Mouse (Mus musculus): ENCODE results near the gene Dgkq. TPM values are rescaled to one million over a fixed set of nuclear protein-coding genes. Genes with fewer than 3 reads are reported as not detected.

Dgkq gene
- polyA plus RNA-seq, 2 experiments, result 12.5 to 35.3 TPM

DNA sequence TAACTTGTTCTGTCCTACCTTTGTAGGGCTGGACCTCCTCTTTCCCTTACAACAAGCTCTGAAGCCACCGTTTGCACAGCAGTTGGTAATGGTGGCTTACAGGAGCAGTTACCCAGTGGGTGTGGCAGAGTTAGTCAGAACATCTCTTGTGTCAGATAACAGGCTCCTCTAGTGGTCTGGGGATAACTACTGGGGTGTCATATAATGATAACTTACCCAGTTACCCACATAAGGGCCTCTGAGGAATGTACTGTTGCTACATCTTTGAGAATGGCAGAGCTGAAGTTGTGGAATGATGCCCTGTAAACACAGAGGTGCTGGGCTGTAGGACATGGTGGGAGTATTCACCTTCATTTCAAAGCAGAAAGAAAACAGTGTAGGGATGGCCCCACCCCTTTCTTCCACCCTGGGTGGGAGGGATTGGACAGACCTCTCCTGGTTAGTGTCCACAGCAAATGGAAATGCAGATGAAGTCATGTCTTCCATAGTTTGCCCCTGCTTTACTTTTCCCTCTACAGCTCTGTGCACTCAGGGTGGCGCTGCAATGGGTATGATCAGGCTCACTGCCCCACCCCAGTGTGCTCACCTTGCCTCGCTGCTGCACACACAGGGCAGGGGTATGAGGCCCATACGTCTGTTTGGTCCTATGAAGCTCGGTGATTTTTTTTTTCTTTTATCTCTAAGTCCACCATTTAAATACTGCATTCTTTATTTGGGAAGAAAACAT is 7.5 kb upstream of the Dgkq start:
- WGBS, result 10% methylated on average over 5 of the region's 5 CpGs
- H3K27me3 ChIP-seq (ENCODE audit: control insufficient read depth, insufficient read depth, low read length), result no peaks in the 10 kb centered on the region
- H3K9ac ChIP-seq (ENCODE audit: low read depth, low read length, severe bottlenecking), result peak overlapping the region; percentile 68
- peak overlapping the region; percentile 60 for H3K4me2 ChIP-seq (replicated peaks; ENCODE audit: low read depth, low read length, severe bottlenecking)
- ATAC-seq (ENCODE audit: low FRiP score, low read depth) (peak; percentile 27; the same call in 1 of the 2 replicates), DNase-seq (ENCODE audit: low spot score) (no peak)
- peak overlapping the region; percentile 87 for H3K27ac ChIP-seq (replicated peaks; ENCODE audit: low read depth, low read length)
- peaks cover 12% of the 10 kb centered on the region for H3K4me1 ChIP-seq (ENCODE audit: control insufficient read depth, insufficient read depth, low read length)
- TF ChIP-seq POLR2A (IDR thresholded peaks at IDR 0.05; ENCODE audit: borderline replicate concordance, extremely low read depth, insufficient read depth, insufficient read length), result no peak
- H3K36me3 ChIP-seq (ENCODE audit: control insufficient read depth, insufficient read depth, low read length), result no peaks in the 10 kb centered on the region
- peak overlapping the region; percentile 35 for H3K4me3 ChIP-seq (replicated peaks; ENCODE audit: low read length)
- H3K9me3 ChIP-seq (ENCODE audit: control insufficient read depth, low read length), result no peaks in the 10 kb centered on the region

GRCm38 (mm10) chr5:108675251-108675816 is 5.9 kb upstream of the Dgkq start, which contains the start of gene Slc26a1:
Gene Slc26a1, minus strand, starts transcription at chr5:108675569.
- ATAC-seq (ENCODE audit: low FRiP score, low read depth), result no peak
- 75% methylated on average over 9 of the region's 9 CpGs for WGBS
- H3K4me2 ChIP-seq (replicated peaks; ENCODE audit: low read depth, low read length, severe bottlenecking), result no peak within 1 kb of the TSS
- peaks cover 12% of the 10 kb centered on the region for H3K4me1 ChIP-seq (ENCODE audit: control insufficient read depth, insufficient read depth, low read length)
- no peaks in the 10 kb centered on the region for H3K9me3 ChIP-seq (ENCODE audit: control insufficient read depth, low read length)
- H3K27me3 ChIP-seq (ENCODE audit: control insufficient read depth, insufficient read depth, low read length), result no peaks in the 10 kb centered on the region
- DNase-seq (ENCODE audit: low spot score), result no peak
- H3K36me3 ChIP-seq (ENCODE audit: control insufficient read depth, insufficient read depth, low read length), result peaks cover 7% of the 10 kb centered on the region
- no peak within 1 kb of the TSS for H3K27ac ChIP-seq (replicated peaks; ENCODE audit: low read depth, low read length)
- no peak within 1 kb of the TSS for H3K4me3 ChIP-seq (replicated peaks; ENCODE audit: low read length)
- H3K9ac ChIP-seq (ENCODE audit: low read depth, low read length, severe bottlenecking), result no peak within 1 kb of the TSS
- TF ChIP-seq POLR2A (IDR thresholded peaks at IDR 0.05; ENCODE audit: borderline replicate concordance, extremely low read depth, insufficient read depth, insufficient read length), result no peak

DNA sequence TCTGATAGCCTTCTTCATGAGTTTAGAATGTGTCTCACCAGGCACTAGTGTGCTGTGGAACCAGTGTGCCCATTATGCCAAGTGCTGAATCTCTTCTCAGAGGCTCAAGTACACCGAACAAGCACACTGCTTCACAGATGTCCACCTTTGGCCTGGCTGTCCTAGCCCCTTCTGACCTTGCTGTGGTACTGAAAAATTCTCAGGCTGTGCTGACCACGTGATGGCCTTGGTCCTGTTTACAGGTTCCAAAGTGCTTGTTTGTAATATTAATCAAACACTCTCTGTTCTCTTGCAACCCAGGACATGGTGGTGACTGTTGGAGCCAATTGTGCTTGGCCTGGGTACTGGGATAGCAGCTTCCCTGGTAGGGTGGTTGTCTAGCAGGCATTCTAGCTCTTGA is 5.2 kb upstream of the Dgkq start:
- no peak for ATAC-seq (ENCODE audit: low FRiP score, low read depth)
- H3K9me3 ChIP-seq (ENCODE audit: control insufficient read depth, low read length), result no peaks in the 10 kb centered on the region
- no peaks in the 10 kb centered on the region for H3K27me3 ChIP-seq (ENCODE audit: control insufficient read depth, insufficient read depth, low read length)
- no peak overlapping the region for H3K4me2 ChIP-seq (replicated peaks; ENCODE audit: low read depth, low read length, severe bottlenecking)
- WGBS, result 85% methylated on average over 2 of the region's 2 CpGs
- H3K36me3 ChIP-seq (ENCODE audit: control insufficient read depth, insufficient read depth, low read length), result peaks cover 7% of the 10 kb centered on the region
- TF ChIP-seq POLR2A (IDR thresholded peaks at IDR 0.05; ENCODE audit: borderline replicate concordance, extremely low read depth, insufficient read depth, insufficient read length), result no peak
- DNase-seq (ENCODE audit: low spot score), result no peak
- peaks cover 18% of the 10 kb centered on the region for H3K4me1 ChIP-seq (ENCODE audit: control insufficient read depth, insufficient read depth, low read length)
- no peak overlapping the region for H3K9ac ChIP-seq (ENCODE audit: low read depth, low read length, severe bottlenecking)
- H3K4me3 ChIP-seq (replicated peaks; ENCODE audit: low read length), result no peak overlapping the region
- H3K27ac ChIP-seq (replicated peaks; ENCODE audit: low read depth, low read length), result no peak overlapping the region

DNA sequence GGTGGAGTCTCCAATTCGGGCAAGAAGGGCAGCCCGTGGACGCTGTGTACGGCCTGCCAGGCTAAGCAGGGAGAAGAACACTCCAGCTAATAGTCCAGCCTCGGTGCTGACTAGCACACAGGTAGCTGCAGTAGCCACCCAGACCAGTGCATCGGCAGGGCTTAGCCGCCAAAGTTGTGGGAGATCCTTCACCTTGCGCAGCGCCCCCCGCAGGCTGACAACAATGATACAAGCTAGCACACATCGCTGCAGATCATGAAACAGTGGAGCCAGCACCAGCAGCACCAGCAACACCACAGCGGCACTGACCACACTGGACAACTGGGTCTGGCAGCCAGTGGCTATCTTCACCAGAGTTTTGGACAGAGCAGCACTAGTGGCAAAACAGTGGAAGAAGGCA is 2.3 kb upstream of the Dgkq start:
- Histone ChIP-seq H3K9ac (ENCODE audit: low read depth, low read length, severe bottlenecking) (no peak overlapping the region), H3K4me2 (replicated peaks; ENCODE audit: low read depth, low read length, severe bottlenecking) (no peak overlapping the region), H3K36me3 (ENCODE audit: control insufficient read depth, insufficient read depth, low read length) (peaks cover 7% of the 10 kb centered on the region), H3K4me3 (replicated peaks; ENCODE audit: low read length) (no peak overlapping the region), H3K27me3 (ENCODE audit: control insufficient read depth, insufficient read depth, low read length) (no peaks in the 10 kb centered on the region), H3K4me1 (ENCODE audit: control insufficient read depth, insufficient read depth, low read length) (peaks cover 12% of the 10 kb centered on the region), H3K27ac (replicated peaks; ENCODE audit: low read depth, low read length) (no peak overlapping the region), H3K9me3 (ENCODE audit: control insufficient read depth, low read length) (no peaks in the 10 kb centered on the region)
- TF ChIP-seq POLR2A (IDR thresholded peaks at IDR 0.05; ENCODE audit: borderline replicate concordance, extremely low read depth, insufficient read depth, insufficient read length), result no peak
- no peak for ATAC-seq (ENCODE audit: low FRiP score, low read depth)
- DNase-seq (ENCODE audit: low spot score), result no peak
- 93% methylated on average over 12 of the region's 12 CpGs for WGBS

- ATAC-seq (ENCODE audit: low FRiP score, low read depth) (no peak), DNase-seq (ENCODE audit: low spot score) (no peak)
- no peak overlapping the region for H3K9ac ChIP-seq (ENCODE audit: low read depth, low read length, severe bottlenecking)
- TF ChIP-seq POLR2A (IDR thresholded peaks at IDR 0.05; ENCODE audit: borderline replicate concordance, extremely low read depth, insufficient read depth, insufficient read length), result no peak
- H3K4me3 ChIP-seq (replicated peaks; ENCODE audit: low read length), result no peak overlapping the region
- H3K9me3 ChIP-seq (ENCODE audit: control insufficient read depth, low read length), result no peaks in the 10 kb centered on the region
- H3K27ac ChIP-seq (replicated peaks; ENCODE audit: low read depth, low read length), result no peak overlapping the region
- peaks cover 11% of the 10 kb centered on the region; the same call in 1 of the 2 replicates for H3K4me1 ChIP-seq (ENCODE audit: control insufficient read depth, insufficient read depth, low read length)
- H3K27me3 ChIP-seq (ENCODE audit: control insufficient read depth, insufficient read depth, low read length), result no peaks in the 10 kb centered on the region
- H3K4me2 ChIP-seq (replicated peaks; ENCODE audit: low read depth, low read length, severe bottlenecking), result no peak overlapping the region
- peaks cover 7% of the 10 kb centered on the region for H3K36me3 ChIP-seq (ENCODE audit: control insufficient read depth, insufficient read depth, low read length)
Observed at GRCm38 (mm10) chr5:108670785-108671184, 1.3 kb upstream of the Dgkq start.
